9 mouse cellular contexts compared by ENCODE assay signal in genomic region chr6:140666486-140667240, GRCm38 (mm10). TPM values are rescaled to one million over a fixed set of nuclear protein-coding genes. Genes with fewer than 3 reads are reported as not detected.
DNase-seq lines count a peak whose midpoint lies in the region; ATAC-seq and TF ChIP-seq lines count a peak whose summit lies in the region.
"Had no signal": no experiment of that assay in that cellular context is flagged by ENCODE, and none has a peak within 500 bp of the region (broad histone marks: within the 10 kb centered on the region; RNA-seq: fewer than 3 reads in every experiment).

No protein-coding gene starts in this region.

- DNase-seq in cerebellum, postnatal 10 days, result peak; percentile 79 to 83
- DNase-seq in cerebellum, adult 8-10 months, result no peak
- DNase-seq in right cerebral cortex, postnatal 10 days (ENCODE audit: low spot score in 2 of 2), result peak; percentile 74 to 75
- DNase-seq in right cerebral cortex, adult 2 months (ENCODE audit: low spot score in 2 of 2), result no peak
- no peak for DNase-seq in T-cell, adult 2 months (ENCODE audit: low spot score)
- DNase-seq in frontal cortex, postnatal 36 days (ENCODE audit: low spot score in 2 of 2), result no peak

- ATAC-seq in intestine, postnatal 0 days, result no peak
- ATAC-seq in midbrain, embryonic 15.5 days (replicated peaks), result peak; percentile 71

- no peaks in the 10 kb centered on the region for H3K36me3 ChIP-seq in intestine, postnatal 0 days (ENCODE audit: control insufficient read depth, insufficient read depth)
- H3K36me3 ChIP-seq in midbrain, embryonic 15.5 days (replicated peaks), result no peaks in the 10 kb centered on the region
- H3K36me3 ChIP-seq: liver, embryonic 15.5 days had no signal

- no peak overlapping the region for H3K27ac ChIP-seq in intestine, postnatal 0 days (ENCODE audit: low read depth, low read length)
- H3K27ac ChIP-seq in midbrain, embryonic 15.5 days, result peak overlapping the region; percentile 58; the same call in 1 of the 2 replicates
- H3K27ac ChIP-seq: liver, embryonic 15.5 days had no signal

- no peak overlapping the region for H3K4me3 ChIP-seq in intestine, postnatal 0 days (ENCODE audit: low read depth, low read length)
- H3K4me3 ChIP-seq in midbrain, embryonic 15.5 days, result no peak overlapping the region
- H3K4me3 ChIP-seq: liver, embryonic 15.5 days had no signal

- TF ChIP-seq CTCF in intestine, postnatal 0 days (IDR thresholded peaks at IDR 0.05; ENCODE audit: low read depth), result no peak

- no peaks in the 10 kb centered on the region for H3K27me3 ChIP-seq in intestine, postnatal 0 days (replicated peaks; ENCODE audit: control insufficient read depth, insufficient read depth, low read length)
- no peaks in the 10 kb centered on the region for H3K27me3 ChIP-seq in midbrain, embryonic 15.5 days (replicated peaks)
- H3K27me3 ChIP-seq: liver, embryonic 15.5 days had no signal

- 0 out of 2 replicates have a peak overlapping the region, but pooled peaks have one; percentile 24 for H3K4me2 ChIP-seq in intestine, postnatal 0 days (replicated peaks; ENCODE audit: low read depth)
- peak overlapping the region; percentile 4; the same call in 1 of the 2 replicates for H3K4me2 ChIP-seq in midbrain, embryonic 15.5 days
- H3K4me2 ChIP-seq: liver, embryonic 15.5 days had no signal

- WGBS in intestine, postnatal 0 days, result 47% methylated on average over 18 of the region's 18 CpGs
- WGBS in midbrain, embryonic 15.5 days, result 45% methylated on average over 18 of the region's 18 CpGs

- no peaks in the 10 kb centered on the region for H3K4me1 ChIP-seq in intestine, postnatal 0 days (replicated peaks; ENCODE audit: control insufficient read depth, insufficient read depth, low read length)
- H3K4me1 ChIP-seq in midbrain, embryonic 15.5 days, result peaks cover 15% of the 10 kb centered on the region
- H3K4me1 ChIP-seq: liver, embryonic 15.5 days had no signal

- H3K9ac ChIP-seq in intestine, postnatal 0 days (ENCODE audit: low read depth, low read length), result no peak overlapping the region
- H3K9ac ChIP-seq in midbrain, embryonic 15.5 days, result no peak overlapping the region
- H3K9ac ChIP-seq: liver, embryonic 15.5 days had no signal

- no peaks in the 10 kb centered on the region for H3K9me3 ChIP-seq in intestine, postnatal 0 days (ENCODE audit: control insufficient read depth)
- no peaks in the 10 kb centered on the region for H3K9me3 ChIP-seq in midbrain, embryonic 15.5 days
- H3K9me3 ChIP-seq: liver, embryonic 15.5 days had no signal

RNA-seq across cellular contexts. Expression of gene Aebp2, which starts 44.2 kb away (rescaled TPM):
- 8.2 and 9.5 TPM in 2 replicates for polyA plus RNA-seq in intestine, postnatal 0 days (2015; fragmentation: Nextera tagmentation; extraction: Ambion mirVana)
- 7.7 and 9.0 TPM in 2 replicates for polyA plus RNA-seq in midbrain, embryonic 15.5 days (2015; fragmentation: Nextera tagmentation; extraction: Ambion mirVana)

Comparison
In these comparisons a context has a peak if more than half of its experiments do, and no peak if none do; other contexts are left out.
1. DNase-seq: peak in cerebellum, postnatal 10 days (2 of 2) and right cerebral cortex, postnatal 10 days (2 of 2); none in cerebellum, adult 8-10 months (single experiment), right cerebral cortex, adult 2 months (0 of 2), T-cell, adult 2 months (single experiment) and frontal cortex, postnatal 36 days (0 of 2).